Mouse (Mus musculus): ENCODE measurements around the gene Gm49366. TPM values are rescaled to one million over a fixed set of nuclear protein-coding genes. Genes with fewer than 3 reads are reported as not detected.

The Gm49366 gene
- total and polyA plus RNA-seq, 3 experiments, result not detected

- no peaks in the 10 kb centered on the region for H3K27me3 ChIP-seq (replicated peaks)
- DNase-seq (ENCODE audit: extremely low read depth), result no peak
- in situ Hi-C loops (cut with MboI; ENCODE audit: low pct_ligation_motif_present, low pct_unique_long_range_greater_than_20kb, low sequenced_read_pairs) (no loop called here), dilution Hi-C loops (cut with MboI; ENCODE audit: extremely low pct_ligation_motif_present, extremely low pct_unique_long_range_greater_than_20kb, low sequenced_read_pairs) (no loop called here)
- no peak overlapping the region for H3K4me3 ChIP-seq (replicated peaks in 1 of 3; ENCODE audit: low read depth in 2 of 3, low read length in 2 of 3, poor library complexity in 1 of 3)
- H3K4me1 ChIP-seq (ENCODE audit: control insufficient read depth in 1 of 2, insufficient read depth in 2 of 2), result peaks cover 2 to 3% of the 10 kb centered on the region in 2 experiments; a peak in 2 of 4 replicates
- no peaks in the 10 kb centered on the region for H3K36me3 ChIP-seq (replicated peaks in 1 of 2; ENCODE audit: control insufficient read depth in 1 of 2, insufficient read depth in 1 of 2, low read length in 1 of 2)
- no peak overlapping the region for H3K27ac ChIP-seq (ENCODE audit: insufficient read depth, low read depth)
- H3K9me3 ChIP-seq (replicated peaks; ENCODE audit: low read length), result no peaks in the 10 kb centered on the region
- H3K9ac ChIP-seq (ENCODE audit: insufficient read depth, low read depth), result no peak overlapping the region
- H3K4me2 ChIP-seq (ENCODE audit: insufficient read depth, low read depth, poor library complexity, severe bottlenecking), result no peak overlapping the region
- TF ChIP-seq ZC3H11A (IDR thresholded peaks at IDR 0.05; ENCODE audit: low read depth, low read length), result no peak
- TF ChIP-seq USF2 (conservative IDR thresholded peaks at IDR 0.05; ENCODE audit: low read depth, low read length), result no peak
- no peak for TF ChIP-seq NELFE (IDR thresholded peaks at IDR 0.05; ENCODE audit: low read depth, low read length)
- no peak for TF ChIP-seq BHLHE40 (IDR thresholded peaks at IDR 0.05; ENCODE audit: low read depth, low read length)
- TF ChIP-seq POLR2A (IDR thresholded peaks at IDR 0.05; ENCODE audit: low read depth, low read length), result no peak
- TF ChIP-seq SMC3 (IDR thresholded peaks at IDR 0.05; ENCODE audit: low read depth, low read length), result no peak
- no peak for TF ChIP-seq ELF1 (IDR thresholded peaks at IDR 0.05; ENCODE audit: low read depth, low read length)
- no peak for TF ChIP-seq KAT2A (IDR thresholded peaks at IDR 0.05; ENCODE audit: insufficient replicate concordance, low read length)
- TF ChIP-seq POLR2AphosphoS2 (IDR thresholded peaks at IDR 0.05; ENCODE audit: low read depth, low read length), result no peak
- TF ChIP-seq E2F4 (IDR thresholded peaks at IDR 0.05; ENCODE audit: insufficient replicate concordance, low read depth, low read length), result no peak
- no peak for TF ChIP-seq MAX (IDR thresholded peaks at IDR 0.05; ENCODE audit: low read length)
- no peak for TF ChIP-seq USF1 (IDR thresholded peaks at IDR 0.05; ENCODE audit: low read depth, low read length)
- no peak for TF ChIP-seq ZMIZ1 (IDR thresholded peaks at IDR 0.05; ENCODE audit: low read depth, low read length)
- TF ChIP-seq MXI1 (IDR thresholded peaks at IDR 0.05; ENCODE audit: low read depth, low read length), result no peak
- TF ChIP-seq HCFC1 (IDR thresholded peaks at IDR 0.05; ENCODE audit: low read depth, low read length), result no peak
- no peak for TF ChIP-seq MYC (IDR thresholded peaks at IDR 0.05; ENCODE audit: low read depth, low read length)
- TF ChIP-seq RCOR1 (conservative IDR thresholded peaks at IDR 0.05; ENCODE audit: low read depth, low read length), result no peak
- H3K79me2 ChIP-seq (replicated peaks; ENCODE audit: control insufficient read depth, extremely low read depth, insufficient read depth, poor library complexity, severe bottlenecking), result no peaks in the 10 kb centered on the region
Measured at GRCm38 (mm10) chr12:84010201-84010600, 28.5 kb upstream of the Gm49366 start.

DNA sequence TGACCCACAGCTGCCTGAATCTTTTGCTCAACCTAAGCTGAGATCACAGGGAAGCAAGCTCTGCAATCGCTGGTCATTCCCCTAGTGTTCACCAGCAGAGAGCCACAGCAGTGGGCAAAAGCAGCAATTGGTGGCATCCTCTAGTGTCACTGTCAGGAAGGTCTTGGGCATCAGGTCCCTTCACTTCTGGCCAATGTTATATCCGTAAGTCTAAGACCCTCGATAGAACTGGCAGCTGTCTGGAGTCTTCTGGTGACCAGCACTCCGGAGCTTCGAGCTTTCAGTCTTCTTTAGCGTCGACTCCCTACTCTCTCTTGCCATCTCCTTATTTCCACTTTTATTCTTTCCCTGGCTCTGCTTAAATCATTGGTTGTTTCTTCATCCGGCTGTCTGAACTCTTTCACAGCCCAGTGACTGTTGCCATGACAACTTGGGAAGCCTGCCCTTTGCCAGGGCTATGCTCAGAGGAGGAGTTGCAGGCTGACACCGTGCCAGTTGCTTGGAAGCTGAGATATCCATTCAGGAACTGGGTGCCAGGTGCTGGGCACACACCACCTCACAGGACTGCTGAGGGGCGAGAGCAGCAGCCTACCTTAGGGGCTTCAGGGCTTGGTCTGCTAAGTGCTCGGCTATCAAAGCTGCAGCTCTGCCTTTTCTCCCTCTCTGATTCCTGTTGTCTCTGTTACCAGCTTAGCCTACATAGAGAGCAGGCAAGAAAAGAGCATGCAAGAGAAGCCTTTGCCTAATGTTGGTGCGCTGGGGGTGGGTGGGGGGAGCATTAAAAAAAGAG, 27.3 kb upstream of the Gm49366 start:
- no peaks in the 10 kb centered on the region for H3K79me2 ChIP-seq (replicated peaks; ENCODE audit: control insufficient read depth, extremely low read depth, insufficient read depth, poor library complexity, severe bottlenecking)
- no peaks in the 10 kb centered on the region for H3K36me3 ChIP-seq (replicated peaks in 1 of 2; ENCODE audit: control insufficient read depth in 1 of 2, insufficient read depth in 1 of 2, low read length in 1 of 2)
- no peak overlapping the region for H3K27ac ChIP-seq (ENCODE audit: insufficient read depth, low read depth)
- H3K9me3 ChIP-seq (replicated peaks; ENCODE audit: low read length), result no peaks in the 10 kb centered on the region
- dilution Hi-C loops (cut with MboI; ENCODE audit: extremely low pct_ligation_motif_present, extremely low pct_unique_long_range_greater_than_20kb, low sequenced_read_pairs) (no loop called here), in situ Hi-C loops (cut with MboI; ENCODE audit: low pct_ligation_motif_present, low pct_unique_long_range_greater_than_20kb, low sequenced_read_pairs) (no loop called here)
- DNase-seq (ENCODE audit: extremely low read depth), result no peak
- no peak overlapping the region for H3K4me3 ChIP-seq (replicated peaks in 1 of 3; ENCODE audit: low read depth in 2 of 3, low read length in 2 of 3, poor library complexity in 1 of 3)
- no peak overlapping the region for H3K9ac ChIP-seq (ENCODE audit: insufficient read depth, low read depth)
- no peaks in the 10 kb centered on the region for H3K27me3 ChIP-seq (replicated peaks)
- H3K4me1 ChIP-seq (ENCODE audit: control insufficient read depth in 1 of 2, insufficient read depth in 2 of 2), result peaks cover 3 to 9% of the 10 kb centered on the region in 2 experiments; a peak in 2 of 4 replicates
- TF ChIP-seq ZMIZ1 (IDR thresholded peaks at IDR 0.05; ENCODE audit: low read depth, low read length) (no peak), MYC (IDR thresholded peaks at IDR 0.05; ENCODE audit: low read depth, low read length) (no peak), MEF2A (IDR thresholded peaks at IDR 0.05; ENCODE audit: borderline replicate concordance, low read depth, low read length) (no peak), BHLHE40 (IDR thresholded peaks at IDR 0.05; ENCODE audit: low read depth, low read length) (no peak), NELFE (IDR thresholded peaks at IDR 0.05; ENCODE audit: low read depth, low read length) (no peak), SMC3 (IDR thresholded peaks at IDR 0.05; ENCODE audit: low read depth, low read length) (no peak)
- no peak overlapping the region for H3K4me2 ChIP-seq (ENCODE audit: insufficient read depth, low read depth, poor library complexity, severe bottlenecking)

All from CH12.LX (cell line).